Mouse (Mus musculus) thymus, adult 2 months (tissue): ENCODE measurements around the gene Tnfrsf11a. TPM values are rescaled to one million over a fixed set of nuclear protein-coding genes. Genes with fewer than 3 reads are reported as not detected.
A peak's percentile ranks its signal among the peaks of the same experiment; 100 is the strongest.
"Not testable (repeated sequence)": the region's sequence is repeated elsewhere in the genome, so short reads cannot be mapped to it uniquely, and the experiment has no call there.

Source experiments
- DNase-seq: peaks from one replicate; pipeline ENCODE4 v3.0.0; 2021
- H3K27ac ChIP-seq: fragments of 200-500 bp; 2 replicates; pipeline ENCODE4 v1.5.1; 2012; ENCODE audit warnings: low read length, control low read depth; ENCODE audit not compliant: control insufficient read depth, insufficient read depth
- H3K27me3 ChIP-seq: fragments of 200-500 bp; 2 replicates; pipeline ENCODE4 v1.6.1; 2012; ENCODE audit warnings: mild to moderate bottlenecking, low read length, moderate library complexity, mixed read lengths; ENCODE audit not compliant: control insufficient read depth, insufficient read depth
- H3K36me3 ChIP-seq: fragments of 200-500 bp; 2 replicates; pipeline ENCODE4 v1.6.1; 2012; ENCODE audit warnings: mild to moderate bottlenecking, low read length, moderate library complexity; ENCODE audit not compliant: control insufficient read depth, insufficient read depth
- H3K4me1 ChIP-seq: fragments of 200-500 bp; replicated peaks from 2 replicates; pipeline ENCODE4 v1.6.1; 2012; ENCODE audit warnings: low read length; ENCODE audit not compliant: control insufficient read depth, insufficient read depth
- H3K4me3 ChIP-seq: fragments of 200-500 bp; 2 replicates; pipeline ENCODE4 v1.5.1; 2012; ENCODE audit warnings: mild to moderate bottlenecking, low read length, control low read depth, moderate library complexity; ENCODE audit not compliant: control insufficient read depth, insufficient read depth
- CTCF ChIP-seq: fragments of 200-500 bp; IDR thresholded peaks from 2 replicates; pipeline ENCODE4 v1.5.1; 2012; ENCODE audit warnings: mild to moderate bottlenecking, control low read depth, low read length, moderate library complexity, borderline replicate concordance; ENCODE audit not compliant: control insufficient read depth, poor library complexity, insufficient read depth; ENCODE audit errors: extremely low read depth
- POLR2A ChIP-seq: fragments of 200-500 bp; IDR thresholded peaks from 2 replicates; pipeline ENCODE4 v1.6.1; 2012; ENCODE audit warnings: mild to moderate bottlenecking, low read length, control low read depth, moderate library complexity; ENCODE audit not compliant: control insufficient read depth, poor library complexity, insufficient read depth; ENCODE audit errors: extremely low read depth
- WGBS: fragments of 180-500 bp; shearing (Covaris S2); methylation state at CpG from one replicate; pipeline ENCODE4 v1.1.7; 2018; 5-methylcytosine and 5-hydroxymethylcytosine counted together
- polyA plus RNA-seq: library from polyadenylated mRNA; depleted of rRNA; stranded (reverse); fragments of >200 nt; gene quantifications from 2 replicates; pipeline ENCODE4 v1.2.3, GENCODE M21; 2012

Tnfrsf11a gene
- polyA plus RNA-seq, 1 experiment: 11.1 TPM

DNA sequence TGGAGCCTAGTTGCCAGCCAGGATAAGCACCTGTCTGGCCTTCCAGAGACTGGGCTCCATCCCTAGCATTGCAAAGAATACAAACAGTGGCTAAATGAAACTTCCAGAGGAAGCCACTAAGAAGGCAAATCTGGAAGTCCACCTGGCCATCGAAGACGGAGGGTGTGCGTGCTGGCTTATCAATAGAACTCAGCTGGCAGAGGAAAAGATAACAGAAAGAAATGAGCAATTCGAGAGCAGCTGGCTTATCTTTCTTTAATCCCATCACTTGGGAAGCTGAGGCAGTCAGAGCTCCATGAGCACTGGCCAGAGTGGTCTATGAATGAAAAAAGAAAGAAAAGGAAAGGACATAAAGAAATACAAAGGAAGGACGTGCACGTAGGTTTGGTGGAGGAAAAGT, 20.1 kb downstream of the Tnfrsf11a start:
- Histone ChIP-seq H3K4me1 (peaks cover 8% of the 10 kb centered on the region), H3K27me3 (no peaks in the 10 kb centered on the region), H3K4me3 (no peak overlapping the region), H3K36me3 (no peaks in the 10 kb centered on the region), H3K27ac (no peak overlapping the region)
- DNase-seq: no peak
- 93% methylated on average over 6 of the region's 6 CpGs for WGBS
- TF ChIP-seq POLR2A (no peak), CTCF (no peak)

DNA sequence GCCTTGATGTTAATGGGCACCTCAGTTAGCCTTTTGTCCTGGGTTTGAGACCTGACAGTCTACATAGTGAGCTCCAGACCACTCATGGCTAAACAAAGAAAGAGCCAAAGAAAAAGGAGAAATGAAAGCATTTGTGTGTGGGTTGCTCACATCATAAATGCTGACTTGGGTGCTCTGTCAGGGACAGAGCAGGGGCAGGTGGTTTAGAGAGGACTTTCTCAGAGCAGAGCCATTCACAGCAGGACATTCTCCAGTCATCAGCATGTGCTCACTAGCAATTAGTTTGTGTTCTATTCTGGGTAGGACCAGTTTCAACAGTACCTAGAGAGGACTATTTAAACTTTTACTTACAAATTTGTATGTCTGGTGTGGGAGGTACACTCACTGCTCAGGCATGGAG, 20.7 kb downstream of the Tnfrsf11a start:
- no peak overlapping the region for H3K27ac ChIP-seq
- no peak overlapping the region for H3K4me3 ChIP-seq
- DNase-seq: no peak
- H3K27me3 ChIP-seq: no peaks in the 10 kb centered on the region
- TF ChIP-seq CTCF (no peak), POLR2A (no peak)
- H3K36me3 ChIP-seq: no peaks in the 10 kb centered on the region
- peaks cover 8% of the 10 kb centered on the region for H3K4me1 ChIP-seq

DNA sequence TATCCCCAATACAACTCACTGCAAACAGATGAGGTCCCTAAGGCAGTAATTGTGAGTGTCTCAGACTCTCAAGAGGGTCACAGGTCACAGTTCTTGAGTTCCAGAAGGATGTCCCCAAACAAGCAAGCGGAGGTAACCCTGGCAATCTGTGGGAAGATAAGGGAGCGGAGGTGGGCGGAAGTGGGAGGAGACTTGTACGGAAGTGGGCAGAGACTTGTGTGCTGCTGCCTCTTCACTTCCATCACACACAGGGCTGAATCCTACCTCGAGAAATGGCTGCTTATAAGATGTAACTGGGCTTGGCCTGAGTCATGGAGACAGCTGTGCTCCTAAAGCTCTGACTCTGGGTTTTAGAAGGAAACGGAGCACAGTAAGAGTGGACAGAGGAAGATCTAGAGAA, 22.4 kb downstream of the Tnfrsf11a start:
- no peaks in the 10 kb centered on the region for H3K36me3 ChIP-seq

DNA sequence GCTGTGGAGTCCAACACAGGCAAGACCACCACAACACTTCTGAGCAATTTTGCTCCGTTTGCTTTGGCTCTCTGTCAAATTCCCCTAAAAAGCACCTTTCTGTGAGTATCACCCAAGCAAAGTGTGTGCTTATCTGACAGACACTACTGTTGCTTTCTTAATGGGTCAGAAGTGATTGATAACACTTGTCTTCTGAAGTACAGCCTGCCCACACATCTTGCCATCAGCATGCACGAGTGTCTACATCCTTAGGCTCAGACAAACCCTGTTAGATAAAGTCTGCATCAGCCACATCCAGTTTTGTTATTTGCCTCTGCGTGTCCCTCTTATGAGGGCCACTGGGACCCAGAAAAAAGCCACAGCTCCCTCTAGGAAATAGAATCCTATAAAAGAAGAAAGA, 23.8 kb downstream of the Tnfrsf11a start:
- no peak for DNase-seq
- Histone ChIP-seq H3K4me3 (no peak overlapping the region), H3K27ac (no peak overlapping the region), H3K36me3 (no peaks in the 10 kb centered on the region), H3K4me1 (peaks cover 8% of the 10 kb centered on the region), H3K27me3 (no peaks in the 10 kb centered on the region)
- 97% methylated on average over 3 of the region's 3 CpGs for WGBS
- TF ChIP-seq POLR2A (no peak), CTCF (no peak)

More for the DNA sequence above, 22.4 kb downstream of the Tnfrsf11a start:
- Histone ChIP-seq H3K27me3 (no peaks in the 10 kb centered on the region), H3K27ac (no peak overlapping the region), H3K4me1 (peaks cover 8% of the 10 kb centered on the region), H3K4me3 (no peak overlapping the region)
- 37% methylated on average over 6 of the region's 6 CpGs for WGBS
- TF ChIP-seq POLR2A: no peak
- no peak for TF ChIP-seq CTCF
- DNase-seq: peak; percentile 22

DNA sequence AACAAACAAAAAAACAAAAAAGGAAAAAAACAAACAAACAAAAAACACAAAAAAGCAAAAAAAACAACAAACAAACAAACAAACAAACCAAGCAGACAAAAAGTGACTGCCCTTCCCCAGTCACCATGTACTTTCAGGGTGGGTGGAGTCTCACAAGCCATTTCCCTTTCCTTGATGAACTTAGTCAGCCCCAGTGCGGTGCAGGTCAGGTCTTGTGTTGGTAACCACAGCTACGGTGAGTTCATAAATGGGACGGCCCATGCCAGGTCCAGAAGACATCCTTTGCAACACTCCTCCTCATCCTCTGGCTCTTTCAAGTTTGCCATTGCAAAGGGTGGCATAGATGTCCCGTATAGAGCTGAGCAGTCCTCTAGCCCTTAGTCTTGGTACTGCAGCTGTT, 25.0 kb downstream of the Tnfrsf11a start:
- Histone ChIP-seq H3K36me3 (no peaks in the 10 kb centered on the region), H3K27ac (no peak overlapping the region), H3K4me3 (no peak overlapping the region), H3K27me3 (no peaks in the 10 kb centered on the region), H3K4me1 (peaks cover 8% of the 10 kb centered on the region)
- 46% methylated on average over 4 of the region's 4 CpGs for WGBS
- no peak for TF ChIP-seq POLR2A
- TF ChIP-seq CTCF: no peak
- DNase-seq: no peak

DNA sequence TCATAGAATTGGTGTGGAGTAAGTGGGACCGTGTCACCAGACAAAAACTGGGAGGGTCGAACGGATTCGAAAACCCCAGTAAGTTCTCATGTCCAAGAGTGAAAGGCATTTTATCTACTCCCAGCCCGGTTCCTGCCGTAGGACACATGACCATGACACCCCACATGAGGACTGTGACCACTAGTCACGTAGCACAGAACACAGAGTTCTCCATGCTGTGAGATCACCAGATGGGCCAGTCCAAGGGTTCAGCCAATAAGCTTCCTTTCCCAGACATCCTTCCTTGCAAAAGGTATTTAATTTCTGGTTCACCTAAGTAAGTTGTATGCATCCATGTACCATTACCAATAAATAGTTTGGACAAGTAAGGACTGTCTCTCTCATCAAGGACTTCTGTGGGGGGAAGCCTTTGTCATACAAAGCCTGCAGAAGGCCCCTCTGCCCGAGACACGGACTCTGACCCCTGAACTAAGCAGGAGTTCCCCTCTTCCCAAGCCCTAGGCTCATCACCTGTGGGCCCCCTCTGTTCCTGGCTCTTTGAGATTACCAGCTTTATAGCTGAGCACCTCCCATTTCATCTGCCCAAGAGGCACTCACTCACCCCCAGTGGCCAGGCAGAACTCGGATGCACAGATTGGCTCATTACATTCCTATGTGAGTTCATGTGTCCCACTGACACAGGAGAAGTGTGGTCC, 26.7 kb downstream of the Tnfrsf11a start:
- TF ChIP-seq CTCF: no peak
- no peak for TF ChIP-seq POLR2A
- Histone ChIP-seq H3K27me3 (no peaks in the 10 kb centered on the region), H3K27ac (no peak overlapping the region), H3K4me1 (peaks cover 8% of the 10 kb centered on the region), H3K4me3 (no peak overlapping the region), H3K36me3 (no peaks in the 10 kb centered on the region)
- WGBS: 97% methylated on average over 10 of the region's 10 CpGs
- no peak for DNase-seq

DNA sequence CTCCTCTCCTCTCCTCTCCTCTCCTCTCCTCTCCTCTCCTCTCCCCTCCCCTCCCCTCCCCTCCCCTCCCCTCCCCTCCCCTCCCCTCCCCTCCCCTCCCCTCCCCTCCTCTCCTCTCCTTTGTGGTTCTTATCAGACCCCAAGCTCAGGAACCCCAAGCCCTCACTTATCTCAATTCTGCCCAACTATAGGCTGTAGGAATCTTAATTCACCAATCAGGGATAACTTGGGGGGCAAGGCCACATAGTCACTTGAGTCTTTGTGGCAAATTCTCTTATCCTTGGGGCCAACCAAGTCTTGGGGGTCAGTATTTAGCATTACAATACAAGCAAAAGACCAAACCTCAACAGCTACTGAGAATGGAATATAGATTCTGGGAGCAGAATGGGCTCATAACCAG, 31.5 kb downstream of the Tnfrsf11a start:
- not testable (repeated sequence) for H3K36me3 ChIP-seq, H3K4me3 ChIP-seq, DNase-seq

More for the DNA sequence above, 31.5 kb downstream of the Tnfrsf11a start:
- not testable (repeated sequence) for H3K27me3 ChIP-seq, H3K27ac ChIP-seq, H3K4me1 ChIP-seq
